Comparison of ENCODE assay signal across 9 mouse cellular contexts in genomic region chr6:121144066-121144465, GRCm38 (mm10). TPM values are rescaled to one million over a fixed set of nuclear protein-coding genes. Genes with fewer than 3 reads are reported as not detected.
DNase-seq lines count a peak whose midpoint lies in the region; ATAC-seq and TF ChIP-seq lines count a peak whose summit lies in the region.
"Had no signal": no experiment of that assay in that cellular context is flagged by ENCODE, and none has a peak within 500 bp of the region (broad histone marks: within the 10 kb centered on the region; RNA-seq: fewer than 3 reads in every experiment).

No protein-coding gene starts in this region.

- DNase-seq in forebrain, embryonic 10.5 days (ENCODE audit: extremely low spot score, low spot score): no peak
- DNase-seq in 416B (ENCODE audit: low read depth): peak; percentile 85
- DNase-seq in hindbrain, postnatal 0 days (ENCODE audit: low spot score): peak; percentile 69
- DNase-seq in testis, postnatal 14 days (ENCODE audit: low spot score): peak; percentile 84

- H3K4me3 ChIP-seq in forebrain, embryonic 10.5 days: no peak overlapping the region
- no peak overlapping the region for H3K4me3 ChIP-seq in forebrain, embryonic 12.5 days (replicated peaks)
- no peak overlapping the region for H3K4me3 ChIP-seq in forebrain, embryonic 15.5 days
- no peak overlapping the region for H3K4me3 ChIP-seq in hindbrain, postnatal 0 days (ENCODE audit: low read length)
- H3K4me3 ChIP-seq in liver, embryonic 15.5 days (replicated peaks): no peak overlapping the region
- H3K4me3 ChIP-seq: erythroblast, embryonic 14.5 days had no signal

- H3K36me3 ChIP-seq in forebrain, embryonic 10.5 days (replicated peaks): no peaks in the 10 kb centered on the region
- no peaks in the 10 kb centered on the region for H3K36me3 ChIP-seq in forebrain, embryonic 12.5 days (replicated peaks)
- no peaks in the 10 kb centered on the region for H3K36me3 ChIP-seq in forebrain, embryonic 15.5 days
- no peaks in the 10 kb centered on the region for H3K36me3 ChIP-seq in hindbrain, postnatal 0 days (ENCODE audit: insufficient read depth, low read length)
- H3K36me3 ChIP-seq in liver, embryonic 15.5 days (replicated peaks): no peaks in the 10 kb centered on the region

- no peaks in the 10 kb centered on the region for H3K9me3 ChIP-seq in forebrain, embryonic 10.5 days
- no peaks in the 10 kb centered on the region for H3K9me3 ChIP-seq in forebrain, embryonic 12.5 days
- H3K9me3 ChIP-seq in forebrain, embryonic 15.5 days: no peaks in the 10 kb centered on the region
- H3K9me3 ChIP-seq in hindbrain, postnatal 0 days (ENCODE audit: low read length): no peaks in the 10 kb centered on the region
- H3K9me3 ChIP-seq in liver, embryonic 15.5 days (replicated peaks): no peaks in the 10 kb centered on the region

- H3K27ac ChIP-seq in forebrain, embryonic 10.5 days: peak overlapping the region; percentile 35; the same call in 1 of the 2 replicates
- H3K27ac ChIP-seq in forebrain, embryonic 12.5 days: no peak overlapping the region
- H3K27ac ChIP-seq in forebrain, embryonic 15.5 days (replicated peaks): no peak overlapping the region
- H3K27ac ChIP-seq in hindbrain, postnatal 0 days: no peak overlapping the region
- H3K27ac ChIP-seq in liver, embryonic 15.5 days (replicated peaks): peak overlapping the region; percentile 56

- H3K4me1 ChIP-seq in forebrain, embryonic 10.5 days: peaks cover 41% of the 10 kb centered on the region
- H3K4me1 ChIP-seq in forebrain, embryonic 12.5 days: peaks cover 22% of the 10 kb centered on the region
- peaks cover 4% of the 10 kb centered on the region for H3K4me1 ChIP-seq in forebrain, embryonic 15.5 days
- no peaks in the 10 kb centered on the region for H3K4me1 ChIP-seq in hindbrain, postnatal 0 days (ENCODE audit: insufficient read depth, low read length)
- H3K4me1 ChIP-seq in liver, embryonic 15.5 days (replicated peaks): peaks cover 13% of the 10 kb centered on the region; the same call in 1 of the 2 replicates

- ATAC-seq in forebrain, embryonic 12.5 days (ENCODE audit: low FRiP score): no peak
- ATAC-seq in forebrain, embryonic 15.5 days (replicated peaks): 0 out of 2 replicates have a peak, but pooled peaks have one; percentile 13
- ATAC-seq in hindbrain, postnatal 0 days: peak; percentile 82
- peak; percentile 72 for ATAC-seq in liver, embryonic 15.5 days (ENCODE audit: insufficient read depth)
- no peak for ATAC-seq in erythroid progenitor cell, adult 5-6 weeks (replicated peaks; ENCODE audit: low FRiP score, poor library complexity, severe bottlenecking)

- H3K27me3 ChIP-seq in forebrain, embryonic 10.5 days (ENCODE audit: poor library complexity, severe bottlenecking): no peaks in the 10 kb centered on the region
- H3K27me3 ChIP-seq in forebrain, embryonic 12.5 days: no peaks in the 10 kb centered on the region; the same call in 1 of the 2 replicates
- no peaks in the 10 kb centered on the region for H3K27me3 ChIP-seq in forebrain, embryonic 15.5 days
- no peaks in the 10 kb centered on the region for H3K27me3 ChIP-seq in hindbrain, postnatal 0 days (ENCODE audit: insufficient read depth, low read length)
- peaks cover 8% of the 10 kb centered on the region for H3K27me3 ChIP-seq in liver, embryonic 15.5 days

- no peak overlapping the region for H3K4me2 ChIP-seq in forebrain, embryonic 12.5 days
- no peak overlapping the region for H3K4me2 ChIP-seq in forebrain, embryonic 15.5 days (replicated peaks)
- no peak overlapping the region for H3K4me2 ChIP-seq in hindbrain, postnatal 0 days (ENCODE audit: low read depth, low read length)
- H3K4me2 ChIP-seq in liver, embryonic 15.5 days: no peak overlapping the region

- H3K9ac ChIP-seq in forebrain, embryonic 12.5 days: no peak overlapping the region
- H3K9ac ChIP-seq in forebrain, embryonic 15.5 days (replicated peaks): no peak overlapping the region
- H3K9ac ChIP-seq in hindbrain, postnatal 0 days (replicated peaks; ENCODE audit: low read length): no peak overlapping the region
- no peak overlapping the region for H3K9ac ChIP-seq in liver, embryonic 15.5 days

- TF ChIP-seq CTCF in hindbrain, postnatal 0 days (IDR thresholded peaks at IDR 0.05; ENCODE audit: low read depth): no peak

- 79% methylated on average over 4 of the region's 4 CpGs for WGBS in forebrain, embryonic 10.5 days
- 72% methylated on average over 4 of the region's 4 CpGs for WGBS in forebrain, embryonic 12.5 days
- WGBS in forebrain, embryonic 15.5 days: 51% methylated on average over 4 of the region's 4 CpGs
- WGBS in hindbrain, postnatal 0 days: 47% methylated on average over 4 of the region's 4 CpGs
- WGBS in liver, embryonic 15.5 days (ENCODE audit: insufficient replicate concordance): 28% methylated on average over 4 of the region's 4 CpGs

RNA-seq across cellular contexts. Expression of gene Mical3, which starts 13.3 kb away (rescaled TPM):
- 8.4 and 9.0 TPM in 2 replicates for polyA plus RNA-seq in forebrain, embryonic 10.5 days (2016; fragmentation: Nextera tagmentation; extraction: Ambion mirVana)
- 17.6 and 18.8 TPM in 2 replicates for polyA plus RNA-seq in forebrain, embryonic 12.5 days (2016; fragmentation: Nextera tagmentation; extraction: Ambion mirVana)
- polyA plus RNA-seq in forebrain, embryonic 15.5 days (2015; fragmentation: Nextera tagmentation; extraction: Ambion mirVana): 27.8 and 28.6 TPM in 2 replicates
- 60.2 and 66.9 TPM in 2 replicates for total RNA-seq in hindbrain, postnatal 0 days (2014; rRNA removed)
- polyA plus RNA-seq in hindbrain, postnatal 0 days (2015; fragmentation: Nextera tagmentation; extraction: Ambion mirVana): 19.3 and 19.8 TPM in 2 replicates
- 8.7 and 11.5 TPM in 2 replicates for polyA plus RNA-seq in liver, embryonic 15.5 days (2015; fragmentation: Nextera tagmentation; extraction: Ambion mirVana)
- total RNA-seq in erythroid progenitor cell, adult 5-6 weeks (2015; ENCODE audit: low replicate concordance): 168 and 179 TPM in 2 replicates
- 159 and 259 TPM in 2 replicates for total RNA-seq in erythroid progenitor cell, adult 5-6 weeks (2017; ENCODE audit: low replicate concordance)

RNA-seq across cellular contexts. Expression of gene Pex26, which starts 39.4 kb away (rescaled TPM):
- polyA plus RNA-seq in forebrain, embryonic 10.5 days (2016; fragmentation: Nextera tagmentation; extraction: Ambion mirVana): 8.0 and 10.3 TPM in 2 replicates
- polyA plus RNA-seq in forebrain, embryonic 12.5 days (2016; fragmentation: Nextera tagmentation; extraction: Ambion mirVana): 10.9 and 12.0 TPM in 2 replicates
- polyA plus RNA-seq in forebrain, embryonic 15.5 days (2015; fragmentation: Nextera tagmentation; extraction: Ambion mirVana): 14.2 and 15.7 TPM in 2 replicates
- 23.3 and 26.5 TPM in 2 replicates for total RNA-seq in hindbrain, postnatal 0 days (2014; rRNA removed)
- 10.2 and 11.2 TPM in 2 replicates for polyA plus RNA-seq in hindbrain, postnatal 0 days (2015; fragmentation: Nextera tagmentation; extraction: Ambion mirVana)
- 4.4 and 5.6 TPM in 2 replicates for polyA plus RNA-seq in liver, embryonic 15.5 days (2015; fragmentation: Nextera tagmentation; extraction: Ambion mirVana)
- 0.36 and 1.3 TPM in 2 replicates for total RNA-seq in erythroid progenitor cell, adult 5-6 weeks (2015; ENCODE audit: low replicate concordance)
- total RNA-seq in erythroid progenitor cell, adult 5-6 weeks (2017; ENCODE audit: low replicate concordance): 0.26 and 1.2 TPM in 2 replicates

Comparison
In these comparisons a context has a peak if more than half of its experiments do, and no peak if none do; other contexts are left out.
1. H3K27ac ChIP-seq: peak in forebrain, embryonic 10.5 days (single experiment) and liver, embryonic 15.5 days (single experiment); none in forebrain, embryonic 12.5 days (single experiment), forebrain, embryonic 15.5 days (single experiment) and hindbrain, postnatal 0 days (single experiment).
2. ATAC-seq: peak in forebrain, embryonic 15.5 days (single experiment), hindbrain, postnatal 0 days (single experiment) and liver, embryonic 15.5 days (single experiment); none in forebrain, embryonic 12.5 days (single experiment) and erythroid progenitor cell, adult 5-6 weeks (single experiment).